Mouse (Mus musculus): ENCODE results near the gene Map4k5. TPM values are rescaled to one million over a fixed set of nuclear protein-coding genes. Genes with fewer than 3 reads are reported as not detected.

Map4k5 gene
- 24.1 and 26.2 TPM in 2 replicates for polyA plus RNA-seq (2015; fragmentation: Nextera tagmentation; extraction: Ambion mirVana)

DNA sequence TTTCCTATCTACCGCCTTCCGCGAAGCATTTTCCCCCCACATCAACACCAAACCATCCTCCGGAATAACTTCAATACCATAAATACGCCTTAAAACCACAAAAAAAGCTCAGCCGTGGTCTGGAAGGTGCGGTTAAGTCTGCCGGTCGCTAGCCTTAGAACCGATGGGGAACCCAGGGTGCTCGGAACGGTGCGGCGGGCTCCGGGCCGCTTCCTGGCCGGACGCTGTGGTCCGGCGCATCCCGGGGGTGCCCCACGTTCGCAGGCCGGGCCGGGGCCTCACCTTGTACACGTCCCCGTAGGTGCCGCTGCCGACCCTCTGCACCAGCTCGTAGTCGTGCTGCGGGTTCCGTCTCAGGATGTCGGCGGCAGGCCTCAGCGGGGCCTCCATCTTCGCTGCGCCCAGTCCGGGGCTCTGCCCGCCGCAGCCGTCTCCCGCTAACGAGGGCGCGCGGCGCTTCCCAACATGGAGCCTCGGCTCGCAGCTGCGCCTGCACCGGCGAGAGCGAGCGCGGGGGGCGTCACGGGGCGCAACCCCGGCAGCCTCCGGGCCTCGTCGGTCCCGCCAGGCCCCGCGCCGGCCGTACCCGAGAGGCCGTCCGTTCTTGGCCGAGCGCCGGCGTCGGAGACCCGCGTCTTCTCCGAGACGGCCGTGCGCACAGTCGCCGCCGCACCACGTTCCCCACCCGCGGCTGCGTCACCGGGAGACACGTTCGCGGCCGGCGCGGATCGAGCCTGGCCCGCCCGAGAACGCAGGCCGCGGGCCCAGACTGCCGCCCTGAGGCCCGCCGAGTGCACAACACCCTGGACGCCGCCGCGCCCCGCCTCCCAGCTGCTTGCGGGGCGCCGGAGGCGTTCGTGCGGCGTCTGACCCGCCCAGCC is at the start of gene Map4k5, which contains the start of gene Atl1:
Gene Map4k5, minus strand, starts transcription at position 830 of the 881 bp plus-strand sequence.
Gene Atl1, plus strand, starts transcription at position 244 of the 881 bp plus-strand sequence.
- Histone ChIP-seq H3K4me2 (ENCODE audit: low read length) (peak within 1 kb of the TSS; percentile 84), H3K4me3 (ENCODE audit: low read depth, low read length) (peak within 1 kb of the TSS; percentile 76), H3K27ac (ENCODE audit: low read length) (peak within 1 kb of the TSS; percentile 96), H3K9me3 (replicated peaks; ENCODE audit: control insufficient read depth, low read length, poor library complexity, severe bottlenecking) (no peaks in the 10 kb centered on the region), H3K9ac (ENCODE audit: low read depth, low read length) (peak within 1 kb of the TSS; percentile 82), H3K4me1 (ENCODE audit: control insufficient read depth, insufficient read depth, low read length) (peaks cover 23% of the 10 kb centered on the region), H3K27me3 (ENCODE audit: control insufficient read depth, insufficient read depth, low read depth, low read length) (no peaks in the 10 kb centered on the region), H3K36me3 (ENCODE audit: control insufficient read depth, insufficient read depth, low read length) (no peaks in the 10 kb centered on the region)
- under 1% methylated on average over 118 of the region's 118 CpGs for WGBS
- ATAC-seq, result peak; percentile 96

DNA sequence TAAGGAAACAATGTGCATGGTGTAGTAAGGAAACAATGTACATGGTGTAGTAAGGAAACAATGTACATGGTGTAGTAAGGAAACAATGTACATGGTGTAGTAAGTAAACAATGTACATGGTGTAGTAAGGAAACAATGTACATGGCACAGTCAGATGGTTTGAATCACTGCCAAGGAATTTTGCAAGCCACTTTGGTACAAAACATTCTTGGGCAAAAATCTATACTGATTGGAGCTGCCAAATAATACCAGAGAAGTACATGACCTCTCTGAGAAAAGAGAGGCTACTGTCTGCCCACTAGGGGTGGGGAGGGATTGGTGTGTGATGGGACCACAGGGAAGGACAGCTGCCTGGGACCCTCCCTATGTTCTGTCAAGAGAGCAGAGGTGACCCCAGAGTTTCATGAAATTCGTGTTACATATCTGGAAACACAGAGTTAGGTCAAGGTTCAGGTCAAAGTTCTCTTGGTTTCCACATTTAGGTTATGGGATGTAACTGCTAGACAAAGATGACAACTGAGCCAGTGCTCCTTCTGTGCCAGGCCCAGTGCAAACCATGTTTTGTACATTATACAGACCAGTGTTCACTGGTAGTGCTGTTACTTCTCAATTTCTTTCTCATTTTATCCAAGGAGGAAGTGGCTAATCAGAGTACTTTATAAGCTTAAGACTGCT is 48.8 kb upstream of the Map4k5 start:
- Histone ChIP-seq H3K27me3 (ENCODE audit: control insufficient read depth, insufficient read depth, low read depth, low read length) (no peaks in the 10 kb centered on the region), H3K36me3 (ENCODE audit: control insufficient read depth, insufficient read depth, low read length) (peaks cover 26% of the 10 kb centered on the region), H3K9me3 (replicated peaks; ENCODE audit: control insufficient read depth, low read length, poor library complexity, severe bottlenecking) (no peaks in the 10 kb centered on the region), H3K4me2 (ENCODE audit: low read length) (no peak overlapping the region), H3K4me1 (ENCODE audit: control insufficient read depth, insufficient read depth, low read length) (no peaks in the 10 kb centered on the region), H3K4me3 (ENCODE audit: low read depth, low read length) (no peak overlapping the region), H3K9ac (ENCODE audit: low read depth, low read length) (no peak overlapping the region), H3K27ac (ENCODE audit: low read length) (no peak overlapping the region)
- ATAC-seq, result no peak
- 56% methylated on average over 1 of the region's 1 CpGs for WGBS

GRCm38 (mm10) chr12:69939291-69939690 is 46.3 kb upstream of the Map4k5 start:
- Histone ChIP-seq H3K9ac (ENCODE audit: low read depth, low read length) (no peak overlapping the region), H3K27me3 (ENCODE audit: control insufficient read depth, insufficient read depth, low read depth, low read length) (no peaks in the 10 kb centered on the region), H3K4me2 (ENCODE audit: low read length) (no peak overlapping the region), H3K36me3 (ENCODE audit: control insufficient read depth, insufficient read depth, low read length) (peaks cover 31% of the 10 kb centered on the region), H3K4me3 (ENCODE audit: low read depth, low read length) (no peak overlapping the region), H3K27ac (ENCODE audit: low read length) (no peak overlapping the region), H3K4me1 (ENCODE audit: control insufficient read depth, insufficient read depth, low read length) (no peaks in the 10 kb centered on the region), H3K9me3 (replicated peaks; ENCODE audit: control insufficient read depth, low read length, poor library complexity, severe bottlenecking) (no peaks in the 10 kb centered on the region)
- WGBS, result 59% methylated on average over 2 of the region's 2 CpGs
- no peak for ATAC-seq

DNA sequence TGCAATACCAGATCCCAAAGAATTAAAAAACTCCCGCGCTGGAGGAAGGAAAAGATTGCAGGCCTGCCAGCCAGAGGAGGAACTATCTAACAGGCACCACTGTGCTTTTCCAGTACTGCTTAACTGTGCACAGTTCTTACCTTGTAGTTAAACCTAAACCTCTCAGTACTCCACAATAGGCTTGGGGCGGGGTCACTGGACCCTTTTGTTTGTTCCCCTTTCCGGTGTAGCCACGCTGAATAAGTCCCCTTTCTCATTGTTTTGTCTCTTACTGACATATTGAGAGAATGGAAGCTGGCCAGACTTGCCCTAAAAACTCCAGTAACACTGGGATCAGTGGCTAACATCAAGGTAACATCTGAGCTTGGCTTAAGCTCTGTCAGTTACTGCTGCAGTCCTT is 44.7 kb upstream of the Map4k5 start:
- no peak for ATAC-seq
- H3K9ac ChIP-seq (ENCODE audit: low read depth, low read length), result no peak overlapping the region
- no peaks in the 10 kb centered on the region for H3K4me1 ChIP-seq (ENCODE audit: control insufficient read depth, insufficient read depth, low read length)
- H3K27me3 ChIP-seq (ENCODE audit: control insufficient read depth, insufficient read depth, low read depth, low read length), result no peaks in the 10 kb centered on the region
- H3K4me2 ChIP-seq (ENCODE audit: low read length), result no peak overlapping the region
- 42% methylated on average over 5 of the region's 5 CpGs for WGBS
- H3K27ac ChIP-seq (ENCODE audit: low read length), result no peak overlapping the region
- no peaks in the 10 kb centered on the region for H3K9me3 ChIP-seq (replicated peaks; ENCODE audit: control insufficient read depth, low read length, poor library complexity, severe bottlenecking)
- peaks cover 36% of the 10 kb centered on the region for H3K36me3 ChIP-seq (ENCODE audit: control insufficient read depth, insufficient read depth, low read length)
- no peak overlapping the region for H3K4me3 ChIP-seq (ENCODE audit: low read depth, low read length)

DNA sequence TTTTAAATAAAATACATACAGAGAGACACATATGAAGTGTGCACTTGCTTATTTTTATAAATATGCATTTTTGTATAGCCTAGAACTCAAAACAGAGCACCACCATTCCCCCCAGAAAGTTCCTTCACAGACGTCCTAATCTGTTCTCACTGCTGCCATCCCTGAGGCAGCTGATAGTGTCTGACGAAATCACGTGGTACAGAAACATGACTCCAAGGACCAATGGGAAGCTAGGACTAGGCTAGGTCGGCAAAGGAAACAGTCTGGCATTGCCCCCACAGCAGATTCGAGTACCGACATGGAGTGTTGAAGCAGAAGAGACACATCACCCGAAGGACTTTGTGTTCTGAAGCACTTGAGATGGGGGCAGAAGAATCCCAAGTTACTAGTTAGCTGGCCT is 33.7 kb upstream of the Map4k5 start:
- H3K4me3 ChIP-seq (ENCODE audit: low read depth, low read length), result no peak overlapping the region
- no peak overlapping the region for H3K4me2 ChIP-seq (ENCODE audit: low read length)
- H3K4me1 ChIP-seq (ENCODE audit: control insufficient read depth, insufficient read depth, low read length), result no peaks in the 10 kb centered on the region
- no peaks in the 10 kb centered on the region for H3K27me3 ChIP-seq (ENCODE audit: control insufficient read depth, insufficient read depth, low read depth, low read length)
- no peaks in the 10 kb centered on the region for H3K9me3 ChIP-seq (replicated peaks; ENCODE audit: control insufficient read depth, low read length, poor library complexity, severe bottlenecking)
- no peak for ATAC-seq
- no peak overlapping the region for H3K9ac ChIP-seq (ENCODE audit: low read depth, low read length)
- 52% methylated on average over 7 of the region's 7 CpGs for WGBS
- H3K36me3 ChIP-seq (ENCODE audit: control insufficient read depth, insufficient read depth, low read length), result peaks cover 11% of the 10 kb centered on the region
- no peak overlapping the region for H3K27ac ChIP-seq (ENCODE audit: low read length)

- H3K9ac ChIP-seq (ENCODE audit: low read depth, low read length), result no peak overlapping the region
- H3K9me3 ChIP-seq (replicated peaks; ENCODE audit: control insufficient read depth, low read length, poor library complexity, severe bottlenecking), result no peaks in the 10 kb centered on the region
- WGBS, result 11% methylated on average over 5 of the region's 5 CpGs
- no peak overlapping the region for H3K27ac ChIP-seq (ENCODE audit: low read length)
- H3K4me2 ChIP-seq (ENCODE audit: low read length), result no peak overlapping the region
- H3K4me3 ChIP-seq (ENCODE audit: low read depth, low read length), result no peak overlapping the region
- no peaks in the 10 kb centered on the region for H3K4me1 ChIP-seq (ENCODE audit: control insufficient read depth, insufficient read depth, low read length)
- ATAC-seq, result no peak
- H3K36me3 ChIP-seq (ENCODE audit: control insufficient read depth, insufficient read depth, low read length), result 0 out of 2 replicates have a peak, but pooled peaks cover 5% of the 10 kb centered on the region
- no peaks in the 10 kb centered on the region for H3K27me3 ChIP-seq (ENCODE audit: control insufficient read depth, insufficient read depth, low read depth, low read length)
Measured at GRCm38 (mm10) chr12:69924012-69924411, 31.0 kb upstream of the Map4k5 start.

GRCm38 (mm10) chr12:69923603-69924002 is 30.6 kb upstream of the Map4k5 start:
- Histone ChIP-seq H3K4me1 (ENCODE audit: control insufficient read depth, insufficient read depth, low read length) (no peaks in the 10 kb centered on the region), H3K4me3 (ENCODE audit: low read depth, low read length) (no peak overlapping the region), H3K9ac (ENCODE audit: low read depth, low read length) (no peak overlapping the region), H3K4me2 (ENCODE audit: low read length) (no peak overlapping the region), H3K27ac (ENCODE audit: low read length) (no peak overlapping the region), H3K9me3 (replicated peaks; ENCODE audit: control insufficient read depth, low read length, poor library complexity, severe bottlenecking) (no peaks in the 10 kb centered on the region), H3K36me3 (ENCODE audit: control insufficient read depth, insufficient read depth, low read length) (0 out of 2 replicates have a peak, but pooled peaks cover 5% of the 10 kb centered on the region), H3K27me3 (ENCODE audit: control insufficient read depth, insufficient read depth, low read depth, low read length) (no peaks in the 10 kb centered on the region)
- WGBS, result 74% methylated on average over 3 of the region's 3 CpGs
- ATAC-seq, result no peak

DNA sequence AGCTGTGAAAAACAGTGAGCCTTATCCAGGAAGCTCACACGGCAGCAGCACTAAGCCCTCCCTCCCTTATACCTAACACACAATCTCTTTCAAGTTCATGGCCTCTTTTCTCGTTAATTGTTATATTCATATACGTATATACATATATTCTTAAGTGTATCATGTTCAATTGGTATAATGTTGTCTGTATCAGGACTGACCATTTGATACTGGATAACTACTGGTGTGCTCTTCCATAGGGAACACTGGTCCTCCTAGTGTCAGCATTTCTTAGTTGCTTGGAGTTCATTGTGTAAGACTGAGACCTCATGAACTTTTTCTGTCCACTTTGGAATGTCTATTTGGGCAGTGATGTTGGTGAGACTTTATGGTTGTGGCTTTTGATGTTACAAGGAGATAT is 30.1 kb upstream of the Map4k5 start:
- Histone ChIP-seq H3K36me3 (ENCODE audit: control insufficient read depth, insufficient read depth, low read length) (0 out of 2 replicates have a peak, but pooled peaks cover 5% of the 10 kb centered on the region), H3K4me3 (ENCODE audit: low read depth, low read length) (no peak overlapping the region), H3K27ac (ENCODE audit: low read length) (no peak overlapping the region), H3K9ac (ENCODE audit: low read depth, low read length) (no peak overlapping the region), H3K4me1 (ENCODE audit: control insufficient read depth, insufficient read depth, low read length) (no peaks in the 10 kb centered on the region), H3K27me3 (ENCODE audit: control insufficient read depth, insufficient read depth, low read depth, low read length) (no peaks in the 10 kb centered on the region), H3K4me2 (ENCODE audit: low read length) (no peak overlapping the region), H3K9me3 (replicated peaks; ENCODE audit: control insufficient read depth, low read length, poor library complexity, severe bottlenecking) (no peaks in the 10 kb centered on the region)
- no peak for ATAC-seq
- WGBS, result 85% methylated on average over 3 of the region's 3 CpGs

GRCm38 (mm10) chr12:69922099-69922498 is 29.1 kb upstream of the Map4k5 start:
- Histone ChIP-seq H3K27ac (ENCODE audit: low read length) (no peak overlapping the region), H3K9ac (ENCODE audit: low read depth, low read length) (no peak overlapping the region), H3K4me1 (ENCODE audit: control insufficient read depth, insufficient read depth, low read length) (no peaks in the 10 kb centered on the region), H3K9me3 (replicated peaks; ENCODE audit: control insufficient read depth, low read length, poor library complexity, severe bottlenecking) (no peaks in the 10 kb centered on the region), H3K4me2 (ENCODE audit: low read length) (no peak overlapping the region), H3K27me3 (ENCODE audit: control insufficient read depth, insufficient read depth, low read depth, low read length) (no peaks in the 10 kb centered on the region), H3K36me3 (ENCODE audit: control insufficient read depth, insufficient read depth, low read length) (0 out of 2 replicates have a peak, but pooled peaks cover 5% of the 10 kb centered on the region), H3K4me3 (ENCODE audit: low read depth, low read length) (no peak overlapping the region)
- WGBS, result 82% methylated on average over 1 of the region's 1 CpGs
- ATAC-seq, result no peak
